Mouse (Mus musculus) monocyte, adult 2 months (primary cell): ENCODE results near the gene Rnf181.

Experiments used
- DNase-seq, 2 experiments: peaks; one replicate each; pipeline ENCODE4 v3.0.0; 2022; ENCODE audit warnings: low spot score in 2 of 2, low read depth in 1 of 2

Gene Rnf181

GRCm38 (mm10) chr6:72366844-72367443 lies at the start of gene Rnf181:
Gene Rnf181 (minus strand): TSS chr6:72366956.
- no peak for DNase-seq

- DNase-seq, result no peak
These were observed 49.4 kb upstream of the Rnf181 start for GRCm38 (mm10) chr6:72415964-72416772.

- no peak for DNase-seq
These were observed 48.4 kb upstream of the Rnf181 start for GRCm38 (mm10) chr6:72415181-72415580.

- DNase-seq, result peak; percentile 71 to 86
These were observed 47.5 kb upstream of the Rnf181 start, which contains the start of gene Ggcx for GRCm38 (mm10) chr6:72414076-72414756. Gene Ggcx (plus strand): TSS chr6:72414308.

GRCm38 (mm10) chr6:72410518-72410917 lies 43.8 kb upstream of the Rnf181 start:
- no peak for DNase-seq

GRCm38 (mm10) chr6:72410003-72410402 lies 43.2 kb upstream of the Rnf181 start:
- DNase-seq, result no peak

- no peak for DNase-seq
These were observed 42.8 kb upstream of the Rnf181 start for GRCm38 (mm10) chr6:72409567-72409966.

GRCm38 (mm10) chr6:72407119-72407518 lies 40.4 kb upstream of the Rnf181 start:
- DNase-seq, result peak; percentile 61 to 77

GRCm38 (mm10) chr6:72405356-72405755 lies 38.6 kb upstream of the Rnf181 start:
- DNase-seq, result no peak

GRCm38 (mm10) chr6:72401875-72402274 lies 35.1 kb upstream of the Rnf181 start:
- DNase-seq, result peak; percentile 33 to 68

GRCm38 (mm10) chr6:72399967-72400366 lies 33.2 kb upstream of the Rnf181 start:
- no peak for DNase-seq

- DNase-seq, result no peak
These were observed 30.1 kb upstream of the Rnf181 start for GRCm38 (mm10) chr6:72396837-72397251.

GRCm38 (mm10) chr6:72392341-72392740 lies 25.6 kb upstream of the Rnf181 start:
- no peak for DNase-seq

GRCm38 (mm10) chr6:72390795-72391521 lies 24.2 kb upstream of the Rnf181 start:
- no peak for DNase-seq

- DNase-seq, result peak; percentile 32 to 59
These were observed 23.4 kb upstream of the Rnf181 start, which contains the start of gene Vamp8 for GRCm38 (mm10) chr6:72389941-72390771. Gene Vamp8 (minus strand): TSS chr6:72390703.

- peak in 1 of 2 experiments; percentile 49 for DNase-seq
These were observed 22.8 kb upstream of the Rnf181 start for GRCm38 (mm10) chr6:72389471-72389940.

- DNase-seq, result no peak
These were observed 22.1 kb upstream of the Rnf181 start for GRCm38 (mm10) chr6:72388791-72389329.

- DNase-seq, result no peak
These were observed 21.5 kb upstream of the Rnf181 start for GRCm38 (mm10) chr6:72388266-72388665.

- DNase-seq, result no peak
These were observed 21.1 kb upstream of the Rnf181 start for GRCm38 (mm10) chr6:72387816-72388215.

GRCm38 (mm10) chr6:72386561-72386960 lies 19.8 kb upstream of the Rnf181 start:
- no peak for DNase-seq
